Mouse (Mus musculus) large intestine, adult 2 months (tissue): Measurements from ENCODE around the gene Il2rg. TPM values are rescaled to one million over a fixed set of nuclear protein-coding genes. Genes with fewer than 3 reads are reported as not detected.

ENCODE experiments used
- DNase-seq: peaks from one replicate; pipeline ENCODE4 v3.0.0-alpha.2; 2012; ENCODE audit warnings: low read depth, low spot score
- WGBS: fragments of 180-500 bp; shearing (Covaris S2); methylation state at CpG from one replicate; pipeline ENCODE4 v1.1.7; 2018; 5-methylcytosine and 5-hydroxymethylcytosine counted together
- polyA plus RNA-seq: library from polyadenylated mRNA; depleted of rRNA; stranded (reverse); fragments of >200 nt; gene quantifications from 2 replicates; pipeline ENCODE4 v1.2.3, GENCODE M21; 2012; rRNA removed

Il2rg gene
- polyA plus RNA-seq, 1 experiment: 24.0 TPM

DNA sequence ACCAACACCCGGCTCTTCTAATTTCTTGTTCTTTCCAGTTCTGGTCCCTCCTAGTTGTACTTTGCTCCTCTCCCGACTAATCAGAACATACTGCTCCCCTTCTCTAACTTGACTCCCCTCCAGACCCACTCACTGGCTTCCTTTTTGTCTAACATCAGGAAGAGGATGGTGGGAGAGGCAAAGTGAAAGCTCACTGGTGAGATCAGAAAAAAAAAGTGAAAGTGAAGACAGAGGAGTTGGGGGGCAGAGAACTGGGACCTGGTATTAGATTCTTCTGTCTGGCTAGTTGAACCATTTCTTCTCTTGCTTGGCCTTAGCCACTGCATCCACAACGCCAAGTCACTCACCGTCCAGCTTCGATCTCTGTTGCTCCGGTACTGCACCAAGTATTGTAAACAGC lies 1.4 kb downstream of the Il2rg start:
- no peak for DNase-seq
- WGBS: 72% methylated on average over 6 of the region's 6 CpGs

DNA sequence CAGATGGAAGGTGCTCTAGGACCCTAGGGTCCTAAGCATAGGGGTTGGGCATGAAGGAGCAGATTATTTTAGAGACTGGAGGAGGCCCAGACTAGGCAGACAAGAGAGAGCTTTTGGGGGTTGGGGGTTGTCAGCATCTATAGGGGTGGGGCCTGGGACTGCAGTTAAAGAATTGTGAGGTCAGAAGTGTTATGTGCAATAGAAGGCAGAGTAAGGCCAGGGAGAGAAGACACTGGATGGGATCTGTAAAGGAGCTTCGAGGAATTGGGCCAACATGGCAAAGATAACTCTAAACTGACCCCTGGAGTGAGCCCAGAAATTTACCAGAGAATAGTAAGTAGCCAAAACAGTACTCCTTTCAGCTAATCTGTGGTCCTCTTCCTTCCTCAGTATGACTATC lies 4.2 kb downstream of the Il2rg start, which contains the start of gene Gm614:
TSS of gene Gm614 (minus strand) at position 101 of the 400 bp plus-strand sequence.
- DNase-seq: no peak
- WGBS: 94% methylated on average over 1 of the region's 1 CpGs

DNA sequence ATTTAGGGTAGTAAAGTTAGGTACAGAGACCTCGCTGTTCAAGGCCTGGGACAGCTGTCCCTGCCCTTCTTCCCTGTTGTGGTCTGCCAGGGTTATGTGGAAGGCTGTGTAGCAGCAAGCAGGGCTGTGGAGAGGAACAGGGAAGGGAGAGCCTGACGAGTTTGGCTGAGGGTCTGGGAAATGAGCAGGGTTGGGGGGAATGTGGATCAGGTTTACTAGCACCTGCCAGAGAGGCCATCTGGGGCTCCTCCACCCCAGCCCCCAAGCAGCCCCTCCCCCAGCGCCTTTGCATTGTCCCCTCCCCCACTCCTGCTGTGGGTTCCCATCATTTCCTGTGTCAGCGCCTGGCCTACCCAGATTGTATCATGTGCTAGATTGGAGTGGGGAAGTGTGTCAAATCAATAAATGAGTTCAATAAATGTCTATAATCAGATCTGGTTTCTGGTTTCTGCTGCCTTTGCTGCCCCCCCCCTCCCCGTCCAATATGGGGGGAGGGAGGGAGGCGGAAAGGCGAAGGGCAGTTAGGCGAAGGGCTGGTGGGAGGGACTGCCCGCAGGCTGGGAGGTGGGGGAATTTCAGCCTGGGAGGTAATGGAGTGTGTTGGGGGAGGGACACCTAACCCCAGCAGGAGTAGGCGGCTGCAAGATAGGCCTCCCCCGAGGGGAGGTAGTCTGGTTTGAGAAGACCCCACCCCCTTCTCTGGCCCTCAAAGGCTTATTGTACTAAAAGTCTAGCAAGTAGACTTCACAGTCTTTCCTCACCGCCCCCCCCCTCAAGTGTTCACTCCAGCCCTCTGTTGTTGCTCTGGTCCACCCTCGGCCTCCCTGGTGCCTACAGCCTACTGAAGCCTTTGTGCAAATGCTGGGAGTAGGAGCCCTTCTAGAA lies 7.4 kb downstream of the Il2rg start:
- 57% methylated on average over 13 of the region's 13 CpGs for WGBS
- no peak for DNase-seq

DNA sequence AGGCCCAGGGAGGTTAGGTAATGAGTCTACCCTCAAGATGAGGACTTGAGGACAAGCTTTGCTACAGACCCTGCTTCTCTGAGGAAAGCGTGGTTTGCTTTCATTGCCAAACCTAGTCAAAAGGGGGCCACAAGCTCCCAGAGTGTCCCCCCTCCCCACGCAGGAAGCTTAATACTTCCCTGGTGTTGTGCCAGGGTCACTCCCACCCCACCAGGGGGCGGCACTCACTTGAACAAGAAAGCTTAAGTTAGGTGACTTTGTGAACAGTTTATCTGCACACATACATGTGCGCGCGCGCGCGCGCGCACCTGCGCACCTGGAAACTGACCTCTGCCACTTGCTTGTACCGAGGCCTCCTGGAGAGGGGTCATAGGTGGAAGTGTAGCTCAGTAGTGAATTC lies 11.5 kb downstream of the Il2rg start:
- DNase-seq: no peak
- 86% methylated on average over 13 of the region's 13 CpGs for WGBS

DNA sequence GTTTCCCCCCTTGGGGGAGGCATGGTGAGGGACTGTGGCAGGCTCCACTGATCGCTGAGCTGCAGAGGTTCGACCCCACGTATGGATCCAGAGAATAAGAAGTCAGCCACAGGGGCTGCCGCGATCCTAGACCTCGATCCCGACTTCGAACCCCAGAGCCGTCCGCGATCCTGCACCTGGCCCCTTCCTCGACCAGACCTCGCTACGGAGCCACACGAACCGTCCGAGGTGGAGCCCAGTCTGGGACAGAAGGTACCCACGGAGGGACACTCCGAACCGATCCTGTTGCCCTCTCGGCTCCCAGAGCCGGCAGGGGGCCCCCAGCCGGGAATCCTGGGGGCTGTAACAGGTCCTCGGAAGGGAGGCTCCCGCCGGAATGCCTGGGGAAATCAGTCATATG lies 13.3 kb downstream of the Il2rg start:
- WGBS: 11% methylated on average over 26 of the region's 26 CpGs
- no peak for DNase-seq

DNA sequence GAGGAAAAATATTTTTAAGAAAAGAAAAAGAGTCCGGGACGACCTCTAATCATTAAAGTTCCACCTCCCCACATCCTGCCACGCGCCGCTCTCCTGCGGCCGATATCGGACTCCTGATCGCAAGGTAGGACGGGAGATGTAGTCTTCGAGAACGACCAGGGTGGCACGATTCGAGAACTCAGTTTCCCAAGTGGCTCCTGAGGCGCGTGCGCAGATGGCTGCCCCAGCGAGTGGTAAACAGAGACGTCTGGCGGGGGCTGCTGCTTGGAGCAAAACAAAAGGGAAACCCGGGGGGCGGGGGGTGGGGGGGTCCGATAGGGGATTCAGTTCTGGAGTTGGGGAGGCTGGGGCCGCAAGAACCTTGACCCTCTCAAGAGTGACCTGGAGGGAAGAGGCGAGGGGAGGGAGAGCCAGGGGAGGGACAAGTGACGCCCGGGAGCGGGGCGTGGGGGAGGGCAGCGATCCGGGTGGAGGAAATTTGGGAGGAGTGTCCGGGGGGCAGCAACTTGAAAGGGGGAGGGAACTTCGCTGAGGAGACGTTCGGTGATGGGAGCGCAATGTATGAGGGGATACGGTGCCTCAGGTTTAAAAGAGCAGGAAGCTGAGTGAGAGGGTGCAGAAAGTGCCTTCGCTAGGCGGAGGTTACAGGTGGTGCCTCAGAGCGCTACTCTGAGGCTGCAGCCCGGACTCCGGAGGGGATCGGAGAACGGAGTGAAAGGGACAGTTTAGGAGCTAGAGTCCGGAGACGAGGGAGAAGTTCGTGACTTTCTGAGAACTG lies 13.9 kb downstream of the Il2rg start, which contains the start of gene Foxo4:
TSS of gene Foxo4 (plus strand) at position 577 of the 778 bp plus-strand sequence.
- WGBS: 21% methylated on average over 46 of the region's 47 CpGs
- peak; percentile 70 for DNase-seq

DNA sequence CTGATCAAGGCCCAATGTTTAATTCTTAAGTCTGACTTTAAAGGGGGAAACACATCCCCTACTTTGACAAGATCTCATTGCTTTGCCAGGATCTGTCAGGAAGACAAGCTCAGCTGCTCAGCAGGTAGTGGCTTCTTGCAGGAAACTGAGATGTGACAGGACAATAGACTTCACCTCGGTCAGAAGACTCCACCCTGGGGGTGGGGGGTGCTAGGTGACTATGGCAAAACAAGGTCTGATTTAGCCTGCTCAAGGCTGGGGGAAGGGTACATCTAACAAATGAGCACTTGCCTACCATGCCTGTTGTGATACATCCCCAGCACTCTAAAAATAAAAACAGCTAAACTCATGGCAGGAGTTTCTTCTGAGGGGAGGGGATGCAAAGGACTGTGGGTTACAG lies 23.0 kb downstream of the Il2rg start:
- 36% methylated on average over 1 of the region's 1 CpGs for WGBS
- no peak for DNase-seq

DNA sequence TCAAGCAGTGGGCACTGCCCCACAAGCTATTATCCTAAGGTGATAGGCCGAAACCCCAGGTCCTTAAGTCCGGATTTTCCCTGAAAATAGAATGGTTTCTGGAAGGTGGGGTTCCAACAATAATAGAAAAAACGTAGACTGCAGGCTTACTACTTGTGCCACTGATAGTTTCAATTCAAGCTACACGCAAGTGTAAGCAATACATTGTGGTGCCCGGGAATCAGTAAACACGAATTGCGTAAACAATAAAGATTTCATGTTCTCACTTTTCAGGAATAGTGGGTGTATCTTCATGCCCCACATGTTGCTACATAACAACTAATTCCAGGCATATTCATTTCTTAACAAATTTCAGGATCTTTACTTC lies 45.3 kb downstream of the Il2rg start:
- WGBS: 23% methylated on average over 7 of the region's 7 CpGs

DNA sequence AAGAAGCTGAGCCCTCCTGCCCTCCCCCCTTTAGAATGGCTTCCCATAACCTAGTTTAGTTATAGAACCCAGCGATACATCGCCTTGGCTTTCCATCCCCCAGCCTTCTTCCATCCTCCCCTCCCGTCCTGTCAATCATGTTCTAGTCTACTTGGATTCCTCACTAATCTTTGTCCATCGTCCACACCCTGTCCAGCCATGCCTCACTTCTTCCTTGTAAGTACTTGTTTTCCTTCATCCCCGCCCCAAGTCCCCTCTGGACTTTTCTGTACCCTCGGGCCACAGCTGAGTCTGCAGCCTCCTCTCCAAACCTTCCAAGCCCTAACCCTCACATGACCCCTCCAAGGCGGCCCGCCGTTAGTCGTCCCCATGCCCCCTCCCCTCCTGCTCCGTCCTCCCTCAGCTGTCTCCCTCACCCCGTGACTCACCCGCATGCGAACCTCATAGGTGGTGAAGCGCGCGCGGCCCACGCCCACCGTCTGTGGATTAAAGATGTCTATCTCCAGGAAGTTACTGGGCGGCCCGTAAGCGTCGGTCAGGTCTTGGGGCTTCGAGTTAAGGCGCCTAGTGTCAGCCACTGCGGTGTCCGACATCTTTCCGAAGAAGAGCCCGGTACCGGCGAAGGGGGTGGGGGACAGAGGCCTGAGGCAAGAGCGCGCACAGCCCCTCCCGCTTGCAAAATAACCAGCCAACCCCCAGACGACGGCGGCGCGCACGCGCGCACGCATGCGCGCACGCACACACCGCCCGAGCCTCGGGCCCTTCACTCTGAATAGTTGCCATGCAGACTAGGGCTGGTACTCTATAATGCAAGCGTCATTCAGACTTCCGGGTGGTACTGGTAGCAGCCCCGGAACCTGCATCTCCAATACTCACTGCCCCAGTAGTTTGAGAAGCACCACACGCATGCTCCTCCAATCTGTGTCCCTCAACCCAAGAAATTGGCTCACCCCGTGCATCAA lies 45.9 kb downstream of the Il2rg start, which contains the start of gene Snx12:
TSS of gene Snx12 (minus strand) at position 730 of the 962 bp plus-strand sequence.
- DNase-seq: peak; percentile 16
- 19% methylated on average over 54 of the region's 55 CpGs for WGBS

More for the DNA sequence above, 45.3 kb downstream of the Il2rg start:
- DNase-seq: no peak

Other genes starting within 250 kb of the Il2rg start
- not detected in 2 replicates for gene Tex11, start 208.6 kb downstream of the Il2rg start, polyA plus RNA-seq
- 0.56 and 1.1 TPM in 2 replicates for gene Slc7a3, start 182.2 kb downstream of the Il2rg start, polyA plus RNA-seq
- gene Snx12, start 45.7 kb downstream of the Il2rg start, polyA plus RNA-seq: 18.2 and 19.2 TPM in 2 replicates
- 18.2 and 22.2 TPM in 2 replicates for gene Foxo4, start 13.7 kb downstream of the Il2rg start, polyA plus RNA-seq
- gene Gm614, start 4.3 kb downstream of the Il2rg start, polyA plus RNA-seq: not detected in 2 replicates
- not detected in 2 replicates for gene Gm20489, start 768 bp upstream of the Il2rg start, polyA plus RNA-seq
- 56.7 and 77.4 TPM in 2 replicates for gene Med12, start 5.8 kb upstream of the Il2rg start, polyA plus RNA-seq
- 0.10 and 0.26 TPM in 2 replicates for gene Nlgn3, start 30.9 kb upstream of the Il2rg start, polyA plus RNA-seq
- gene Gjb1, start 108.1 kb upstream of the Il2rg start, polyA plus RNA-seq: 88.4 and 102 TPM in 2 replicates
- 10.2 and 17.0 TPM in 2 replicates for gene Zmym3, start 152.6 kb upstream of the Il2rg start, polyA plus RNA-seq
- gene Nono, start 161.1 kb upstream of the Il2rg start, polyA plus RNA-seq: 89.2 and 104 TPM in 2 replicates
- gene Itgb1bp2, start 180.8 kb upstream of the Il2rg start, polyA plus RNA-seq: 0.86 and 1.2 TPM in 2 replicates